Mouse (Mus musculus): ENCODE results near the gene Cd7. TPM values are rescaled to one million over a fixed set of nuclear protein-coding genes. Genes with fewer than 3 reads are reported as not detected.

Gene Cd7
- total RNA-seq (2014; rRNA removed) (not detected in 2 replicates), polyA plus RNA-seq (2015; fragmentation: Nextera tagmentation; extraction: Ambion mirVana) (not detected in 2 replicates)

- DNase-seq (no peak), ATAC-seq (no peak)
- no peaks in the 10 kb centered on the region for H3K36me3 ChIP-seq (ENCODE audit: insufficient read depth)
- H3K27ac ChIP-seq (ENCODE audit: low read depth, low read length) = no peak within 1 kb of the TSS
- no peaks in the 10 kb centered on the region for H3K27me3 ChIP-seq (ENCODE audit: insufficient read depth, low read length)
- 82% methylated on average over 5 of the region's 5 CpGs for WGBS
- no peaks in the 10 kb centered on the region for H3K9me3 ChIP-seq (ENCODE audit: low read length)
- no peak within 1 kb of the TSS for H3K9ac ChIP-seq
- H3K4me1 ChIP-seq (ENCODE audit: insufficient read depth) = no peaks in the 10 kb centered on the region
- H3K4me3 ChIP-seq (ENCODE audit: low read depth, low read length) = no peak within 1 kb of the TSS
- no peak for TF ChIP-seq CTCF (IDR thresholded peaks at IDR 0.05; ENCODE audit: low read depth)
- no peak within 1 kb of the TSS for H3K4me2 ChIP-seq (ENCODE audit: low read depth)
These were observed at the start of gene Cd7 for GRCm38 (mm10) chr11:121039302-121039701. Gene Cd7 (minus strand): TSS chr11:121039418.

- H3K4me3 ChIP-seq (ENCODE audit: low read depth, low read length) = no peak overlapping the region
- DNase-seq (no peak), ATAC-seq (no peak)
- no peak overlapping the region for H3K4me2 ChIP-seq (ENCODE audit: low read depth)
- H3K27me3 ChIP-seq (ENCODE audit: insufficient read depth, low read length) = no peaks in the 10 kb centered on the region
- TF ChIP-seq CTCF (IDR thresholded peaks at IDR 0.05; ENCODE audit: low read depth) = no peak
- 74% methylated on average over 6 of the region's 6 CpGs for WGBS
- H3K36me3 ChIP-seq (ENCODE audit: insufficient read depth) = no peaks in the 10 kb centered on the region
- no peak overlapping the region for H3K27ac ChIP-seq (ENCODE audit: low read depth, low read length)
- H3K9me3 ChIP-seq (ENCODE audit: low read length) = no peaks in the 10 kb centered on the region
- H3K4me1 ChIP-seq (ENCODE audit: insufficient read depth) = no peaks in the 10 kb centered on the region
- H3K9ac ChIP-seq = no peak overlapping the region
These were observed 49.8 kb upstream of the Cd7 start for GRCm38 (mm10) chr11:121088997-121089396.

GRCm38 (mm10) chr11:121086296-121086695 is 47.1 kb upstream of the Cd7 start:
- WGBS = 41% methylated on average over 4 of the region's 4 CpGs
- DNase-seq (no peak), ATAC-seq (no peak)
- Histone ChIP-seq H3K27ac (ENCODE audit: low read depth, low read length) (no peak overlapping the region), H3K36me3 (ENCODE audit: insufficient read depth) (no peaks in the 10 kb centered on the region), H3K4me2 (ENCODE audit: low read depth) (no peak overlapping the region), H3K9me3 (ENCODE audit: low read length) (no peaks in the 10 kb centered on the region), H3K4me1 (ENCODE audit: insufficient read depth) (no peaks in the 10 kb centered on the region), H3K4me3 (ENCODE audit: low read depth, low read length) (no peak overlapping the region), H3K9ac (no peak overlapping the region), H3K27me3 (ENCODE audit: insufficient read depth, low read length) (no peaks in the 10 kb centered on the region)
- no peak for TF ChIP-seq CTCF (IDR thresholded peaks at IDR 0.05; ENCODE audit: low read depth)

- H3K4me2 ChIP-seq (ENCODE audit: low read depth) = no peak overlapping the region
- no peaks in the 10 kb centered on the region for H3K4me1 ChIP-seq (ENCODE audit: insufficient read depth)
- H3K9me3 ChIP-seq (ENCODE audit: low read length) = no peaks in the 10 kb centered on the region
- no peaks in the 10 kb centered on the region for H3K27me3 ChIP-seq (ENCODE audit: insufficient read depth, low read length)
- WGBS = 75% methylated on average over 5 of the region's 5 CpGs
- no peaks in the 10 kb centered on the region for H3K36me3 ChIP-seq (ENCODE audit: insufficient read depth)
- no peak overlapping the region for H3K4me3 ChIP-seq (ENCODE audit: low read depth, low read length)
- no peak for TF ChIP-seq CTCF (IDR thresholded peaks at IDR 0.05; ENCODE audit: low read depth)
- no peak for DNase-seq
- ATAC-seq = no peak
- no peak overlapping the region for H3K9ac ChIP-seq
- no peak overlapping the region for H3K27ac ChIP-seq (ENCODE audit: low read depth, low read length)
These were observed 46.0 kb upstream of the Cd7 start for GRCm38 (mm10) chr11:121085181-121085580.

- no peaks in the 10 kb centered on the region for H3K27me3 ChIP-seq (ENCODE audit: insufficient read depth, low read length)
- TF ChIP-seq CTCF (IDR thresholded peaks at IDR 0.05; ENCODE audit: low read depth) = no peak
- no peaks in the 10 kb centered on the region for H3K36me3 ChIP-seq (ENCODE audit: insufficient read depth)
- H3K4me1 ChIP-seq (ENCODE audit: insufficient read depth) = no peaks in the 10 kb centered on the region
- H3K9ac ChIP-seq = no peak overlapping the region
- no peak overlapping the region for H3K4me3 ChIP-seq (ENCODE audit: low read depth, low read length)
- DNase-seq (no peak), ATAC-seq (no peak)
- 74% methylated on average over 6 of the region's 6 CpGs for WGBS
- no peak overlapping the region for H3K27ac ChIP-seq (ENCODE audit: low read depth, low read length)
- H3K4me2 ChIP-seq (ENCODE audit: low read depth) = no peak overlapping the region
- no peaks in the 10 kb centered on the region for H3K9me3 ChIP-seq (ENCODE audit: low read length)
These were observed 43.8 kb upstream of the Cd7 start for GRCm38 (mm10) chr11:121082857-121083500.

GRCm38 (mm10) chr11:121082250-121082649 is 43.0 kb upstream of the Cd7 start:
- no peaks in the 10 kb centered on the region for H3K9me3 ChIP-seq (ENCODE audit: low read length)
- no peak overlapping the region for H3K4me2 ChIP-seq (ENCODE audit: low read depth)
- H3K9ac ChIP-seq = no peak overlapping the region
- TF ChIP-seq CTCF (IDR thresholded peaks at IDR 0.05; ENCODE audit: low read depth) = no peak
- no peaks in the 10 kb centered on the region for H3K27me3 ChIP-seq (ENCODE audit: insufficient read depth, low read length)
- H3K4me3 ChIP-seq (ENCODE audit: low read depth, low read length) = no peak overlapping the region
- no peaks in the 10 kb centered on the region for H3K36me3 ChIP-seq (ENCODE audit: insufficient read depth)
- no peak for ATAC-seq
- 85% methylated on average over 3 of the region's 3 CpGs for WGBS
- no peak for DNase-seq
- H3K27ac ChIP-seq (ENCODE audit: low read depth, low read length) = no peak overlapping the region
- no peaks in the 10 kb centered on the region for H3K4me1 ChIP-seq (ENCODE audit: insufficient read depth)

- H3K4me3 ChIP-seq (ENCODE audit: low read depth, low read length) = no peak within 1 kb of the TSS
- DNase-seq (no peak), ATAC-seq (no peak)
- no peak within 1 kb of the TSS for H3K27ac ChIP-seq (ENCODE audit: low read depth, low read length)
- WGBS = 72% methylated on average over 3 of the region's 3 CpGs
- H3K9me3 ChIP-seq (ENCODE audit: low read length) = no peaks in the 10 kb centered on the region
- no peak within 1 kb of the TSS for H3K9ac ChIP-seq
- H3K4me2 ChIP-seq (ENCODE audit: low read depth) = no peak within 1 kb of the TSS
- no peaks in the 10 kb centered on the region for H3K36me3 ChIP-seq (ENCODE audit: insufficient read depth)
- no peaks in the 10 kb centered on the region for H3K27me3 ChIP-seq (ENCODE audit: insufficient read depth, low read length)
- TF ChIP-seq CTCF (IDR thresholded peaks at IDR 0.05; ENCODE audit: low read depth) = no peak
- no peaks in the 10 kb centered on the region for H3K4me1 ChIP-seq (ENCODE audit: insufficient read depth)
These were observed 41.9 kb upstream of the Cd7 start, which contains the start of gene Sectm1a for GRCm38 (mm10) chr11:121081120-121081519. Gene Sectm1a (minus strand): TSS chr11:121081220.

Measured in forebrain, postnatal 0 days (tissue).